Comparison of ENCODE assay signal across 8 mouse cellular contexts in genomic region chr1:143941465-143941864, GRCm38 (mm10).
DNase-seq lines count a peak whose midpoint lies in the region; ATAC-seq and TF ChIP-seq lines count a peak whose summit lies in the region.

No protein-coding gene starts in this region.

- no peak for DNase-seq in midbrain, embryonic 10.5 days (ENCODE audit: low spot score)
- peak; percentile 91 for DNase-seq in adrenal gland, adult 8-10 months
- DNase-seq in gastrocnemius, adult 8-10 months (ENCODE audit: low spot score in 2 of 2): peak; percentile 43 to 67
- DNase-seq in hindbrain, postnatal 0 days (ENCODE audit: low spot score): peak; percentile 67
- DNase-seq in lung, postnatal 25 days (ENCODE audit: low spot score): peak; percentile 55
- DNase-seq in spleen, postnatal 36 days (ENCODE audit: low spot score in 2 of 2): no peak

- H3K27ac ChIP-seq in midbrain, embryonic 12.5 days (replicated peaks): no peak overlapping the region
- no peak overlapping the region for H3K27ac ChIP-seq in midbrain, embryonic 10.5 days (replicated peaks)
- H3K27ac ChIP-seq in hindbrain, postnatal 0 days: no peak overlapping the region
- no peak overlapping the region for H3K27ac ChIP-seq in stomach, embryonic 16.5 days (ENCODE audit: low read length)

- peak; percentile 59; the same call in 1 of the 2 replicates for ATAC-seq in midbrain, embryonic 12.5 days (ENCODE audit: low FRiP score, low read depth)
- peak; percentile 77 for ATAC-seq in hindbrain, postnatal 0 days
- peak; percentile 83 for ATAC-seq in stomach, embryonic 16.5 days (ENCODE audit: insufficient read depth, low FRiP score)

- no peak for TF ChIP-seq CTCF in hindbrain, postnatal 0 days (IDR thresholded peaks at IDR 0.05; ENCODE audit: low read depth)

- no peak overlapping the region for H3K4me2 ChIP-seq in midbrain, embryonic 12.5 days (replicated peaks)
- no peak overlapping the region for H3K4me2 ChIP-seq in hindbrain, postnatal 0 days (ENCODE audit: low read depth, low read length)
- no peak overlapping the region for H3K4me2 ChIP-seq in stomach, embryonic 16.5 days (ENCODE audit: low read depth, low read length)

- no peak overlapping the region for H3K4me3 ChIP-seq in midbrain, embryonic 12.5 days
- no peak overlapping the region for H3K4me3 ChIP-seq in midbrain, embryonic 10.5 days
- no peak overlapping the region for H3K4me3 ChIP-seq in hindbrain, postnatal 0 days (ENCODE audit: low read length)
- no peak overlapping the region for H3K4me3 ChIP-seq in stomach, embryonic 16.5 days (replicated peaks; ENCODE audit: low read length)

- H3K4me1 ChIP-seq in midbrain, embryonic 12.5 days: no peaks in the 10 kb centered on the region
- no peaks in the 10 kb centered on the region for H3K4me1 ChIP-seq in midbrain, embryonic 10.5 days
- 0 out of 2 replicates have a peak, but pooled peaks cover 4% of the 10 kb centered on the region for H3K4me1 ChIP-seq in hindbrain, postnatal 0 days (ENCODE audit: insufficient read depth, low read length)
- no peaks in the 10 kb centered on the region for H3K4me1 ChIP-seq in stomach, embryonic 16.5 days (ENCODE audit: control insufficient read depth, insufficient read depth, low read length)

- 75% methylated on average over 5 of the region's 5 CpGs for WGBS in midbrain, embryonic 12.5 days
- 93% methylated on average over 5 of the region's 5 CpGs for WGBS in midbrain, embryonic 10.5 days
- WGBS in hindbrain, postnatal 0 days: 38% methylated on average over 5 of the region's 5 CpGs
- WGBS in stomach, embryonic 16.5 days: 60% methylated on average over 5 of the region's 5 CpGs

- no peak overlapping the region for H3K9ac ChIP-seq in midbrain, embryonic 12.5 days (replicated peaks)
- no peak overlapping the region for H3K9ac ChIP-seq in hindbrain, postnatal 0 days (replicated peaks; ENCODE audit: low read length)
- H3K9ac ChIP-seq in stomach, embryonic 16.5 days (ENCODE audit: low read length): no peak overlapping the region

- no peaks in the 10 kb centered on the region for H3K27me3 ChIP-seq in midbrain, embryonic 12.5 days
- no peaks in the 10 kb centered on the region for H3K27me3 ChIP-seq in midbrain, embryonic 10.5 days (ENCODE audit: low read depth, poor library complexity, severe bottlenecking)
- no peaks in the 10 kb centered on the region for H3K27me3 ChIP-seq in hindbrain, postnatal 0 days (ENCODE audit: insufficient read depth, low read length)
- no peaks in the 10 kb centered on the region for H3K27me3 ChIP-seq in stomach, embryonic 16.5 days (ENCODE audit: control insufficient read depth, insufficient read depth, low read length)

- H3K9me3 ChIP-seq in midbrain, embryonic 12.5 days: no peaks in the 10 kb centered on the region
- no peaks in the 10 kb centered on the region for H3K9me3 ChIP-seq in midbrain, embryonic 10.5 days (replicated peaks)
- H3K9me3 ChIP-seq in hindbrain, postnatal 0 days (ENCODE audit: low read length): no peaks in the 10 kb centered on the region
- H3K9me3 ChIP-seq in stomach, embryonic 16.5 days (replicated peaks; ENCODE audit: control insufficient read depth, low read length): no peaks in the 10 kb centered on the region

- no peaks in the 10 kb centered on the region for H3K36me3 ChIP-seq in midbrain, embryonic 12.5 days
- no peaks in the 10 kb centered on the region for H3K36me3 ChIP-seq in midbrain, embryonic 10.5 days
- H3K36me3 ChIP-seq in hindbrain, postnatal 0 days (ENCODE audit: insufficient read depth, low read length): no peaks in the 10 kb centered on the region
- H3K36me3 ChIP-seq in stomach, embryonic 16.5 days (ENCODE audit: control insufficient read depth, insufficient read depth, low read length): no peaks in the 10 kb centered on the region

Comparison
In these comparisons a context has a peak if more than half of its experiments do, and no peak if none do; other contexts are left out.
1. DNase-seq: peak in adrenal gland, adult 8-10 months (single experiment), gastrocnemius, adult 8-10 months (2 of 2), hindbrain, postnatal 0 days (single experiment) and lung, postnatal 25 days (single experiment); none in midbrain, embryonic 10.5 days (single experiment) and spleen, postnatal 36 days (0 of 2).
2. Peak in every context shown above with its lines, with median percentiles within 50 percentile points of each other: ATAC-seq.